Mouse (Mus musculus) hindbrain, embryonic 16.5 days (tissue): ENCODE measurements around the gene Micall2. TPM values are rescaled to one million over a fixed set of nuclear protein-coding genes. Genes with fewer than 3 reads are reported as not detected.
"Not testable (repeated sequence)": the region's sequence is repeated elsewhere in the genome, so short reads cannot be mapped to it uniquely, and the experiment has no call there.

Experiments
- ATAC-seq: fragments of 200-750 bp; cut with Nextera tagmentation; 2 replicates; pipeline ENCODE4 v1.8.0; 2017; ENCODE audit warnings: moderate TSS enrichment, moderate library complexity
- H3K27ac ChIP-seq: fragments of 300-500 bp; sonication (generic); 2 replicates; pipeline ENCODE4 v1.5.1; 2014; ENCODE audit warnings: low read depth, mild to moderate bottlenecking, control low read depth, low read length, moderate library complexity
- H3K27me3 ChIP-seq: fragments of 300-500 bp; sonication (generic); replicated peaks from 2 replicates; pipeline ENCODE4 v1.6.1; 2014; ENCODE audit warnings: low read length; ENCODE audit not compliant: control insufficient read depth, insufficient read depth
- H3K36me3 ChIP-seq: fragments of 300-500 bp; sonication (generic); 2 replicates; pipeline ENCODE4 v1.6.1; 2014; ENCODE audit warnings: mild to moderate bottlenecking, low read length, moderate library complexity, mixed read lengths; ENCODE audit not compliant: control insufficient read depth, insufficient read depth
- H3K4me1 ChIP-seq: fragments of 300-500 bp; sonication (generic); 2 replicates; pipeline ENCODE4 v1.6.1; 2014; ENCODE audit warnings: low read depth, low read length; ENCODE audit not compliant: control insufficient read depth, insufficient read depth
- H3K4me2 ChIP-seq: fragments of 300-500 bp; sonication (generic); 2 replicates; pipeline ENCODE4 v1.6.1; 2014; ENCODE audit warnings: mild to moderate bottlenecking, low read length, control low read depth, moderate library complexity
- H3K4me3 ChIP-seq: fragments of 300-500 bp; sonication (generic); 2 replicates; pipeline ENCODE4 v1.5.1; 2014; ENCODE audit warnings: mild to moderate bottlenecking, low read length, control low read depth, moderate library complexity
- H3K9ac ChIP-seq: fragments of 300-500 bp; sonication (generic); 2 replicates; pipeline ENCODE4 v1.6.1; 2014; ENCODE audit warnings: low read depth, mild to moderate bottlenecking, control low read depth, low read length, moderate library complexity
- H3K9me3 ChIP-seq: fragments of 300-500 bp; sonication (generic); 2 replicates; pipeline ENCODE4 v1.6.1; 2014; ENCODE audit warnings: mild to moderate bottlenecking, low read length, moderate library complexity; ENCODE audit not compliant: control insufficient read depth
- WGBS: fragments of 180-500 bp; shearing (Covaris S2); extraction: QIAGEN DNeasy Blood & Tissue Kit; methylation state at CpG from one replicate; pipeline ENCODE4 v1.1.7; 2014; 5-methylcytosine and 5-hydroxymethylcytosine counted together
- polyA plus RNA-seq: library from polyadenylated mRNA; unstranded; fragments of >200 nt; fragmentation: Nextera tagmentation; extraction: Ambion mirVana; gene quantifications from 2 replicates; pipeline ENCODE4 v1.2.1, GENCODE M21; 2015

The Micall2 gene
- polyA plus RNA-seq, 1 experiment from 2014 or later, result 12.3 TPM

- Histone ChIP-seq H3K9ac (no peak overlapping the region), H3K36me3 (no peaks in the 10 kb centered on the region), H3K27me3 (no peaks in the 10 kb centered on the region), H3K4me1 (peaks cover 6% of the 10 kb centered on the region; the same call in 1 of the 2 replicates), H3K27ac (no peak overlapping the region; the same call in 1 of the 2 replicates), H3K4me3 (no peak overlapping the region), H3K9me3 (no peaks in the 10 kb centered on the region), H3K4me2 (no peak overlapping the region)
- ATAC-seq, result peak; percentile 71
- 53% methylated on average over 7 of the region's 7 CpGs for WGBS
These were observed 17.2 kb downstream of the Micall2 start for GRCm38 (mm10) chr5:139718949-139719348.

DNA sequence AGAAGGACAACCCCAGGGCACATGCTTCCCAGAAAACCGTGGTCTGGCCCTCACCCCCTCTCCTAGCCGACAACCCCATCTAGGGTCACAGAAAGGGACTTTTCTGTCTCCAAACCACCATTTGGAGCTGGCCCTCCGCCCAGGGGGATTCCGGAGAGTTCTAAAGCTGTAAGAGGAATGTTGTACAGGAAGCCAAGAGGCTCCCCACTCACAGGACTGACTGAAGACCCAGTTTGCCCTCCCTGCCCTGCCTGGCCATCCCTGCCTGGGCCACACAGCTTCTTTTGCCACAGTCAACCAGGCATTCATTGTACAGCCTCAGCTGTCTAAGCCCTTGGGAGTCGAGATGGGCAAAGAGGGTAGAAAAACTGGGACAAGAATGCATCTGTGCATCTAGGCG is 17.6 kb downstream of the Micall2 start:
- Histone ChIP-seq H3K27ac (no peak overlapping the region; the same call in 1 of the 2 replicates), H3K4me2 (no peak overlapping the region), H3K4me3 (no peak overlapping the region), H3K9me3 (no peaks in the 10 kb centered on the region), H3K27me3 (no peaks in the 10 kb centered on the region), H3K36me3 (no peaks in the 10 kb centered on the region), H3K9ac (no peak overlapping the region), H3K4me1 (peaks cover 6% of the 10 kb centered on the region; the same call in 1 of the 2 replicates)
- peak; percentile 55; the same call in 1 of the 2 replicates for ATAC-seq
- 56% methylated on average over 6 of the region's 6 CpGs for WGBS

- Histone ChIP-seq H3K4me2 (no peak overlapping the region), H3K27ac (no peak overlapping the region), H3K4me3 (no peak overlapping the region), H3K27me3 (no peaks in the 10 kb centered on the region), H3K9ac (no peak overlapping the region), H3K4me1 (peaks cover 6% of the 10 kb centered on the region; the same call in 1 of the 2 replicates), H3K9me3 (no peaks in the 10 kb centered on the region), H3K36me3 (no peaks in the 10 kb centered on the region)
- ATAC-seq, result no peak
- 97% methylated on average over 2 of the region's 2 CpGs for WGBS
These were observed 18.4 kb downstream of the Micall2 start for GRCm38 (mm10) chr5:139717723-139718122.

GRCm38 (mm10) chr5:139706496-139706895 is 29.6 kb downstream of the Micall2 start:
- H3K4me1 ChIP-seq, result no peaks in the 10 kb centered on the region
- H3K36me3 ChIP-seq, result peaks cover 21% of the 10 kb centered on the region
- no peak overlapping the region for H3K9ac ChIP-seq
- 94% methylated on average over 10 of the region's 10 CpGs for WGBS
- no peak overlapping the region for H3K27ac ChIP-seq
- no peaks in the 10 kb centered on the region for H3K27me3 ChIP-seq
- H3K9me3 ChIP-seq, result peaks cover 4% of the 10 kb centered on the region; the same call in 1 of the 2 replicates
- no peak for ATAC-seq
- no peak overlapping the region for H3K4me3 ChIP-seq
- H3K4me2 ChIP-seq, result no peak overlapping the region

GRCm38 (mm10) chr5:139702905-139703304 is 33.2 kb downstream of the Micall2 start:
- Histone ChIP-seq H3K4me3 (no peak overlapping the region), H3K36me3 (peaks cover 8% of the 10 kb centered on the region), H3K9ac (no peak overlapping the region), H3K27me3 (no peaks in the 10 kb centered on the region), H3K4me1 (no peaks in the 10 kb centered on the region), H3K27ac (no peak overlapping the region), H3K9me3 (peaks cover 4% of the 10 kb centered on the region; the same call in 1 of the 2 replicates), H3K4me2 (no peak overlapping the region)
- no peak for ATAC-seq
- 63% methylated on average over 2 of the region's 2 CpGs for WGBS

DNA sequence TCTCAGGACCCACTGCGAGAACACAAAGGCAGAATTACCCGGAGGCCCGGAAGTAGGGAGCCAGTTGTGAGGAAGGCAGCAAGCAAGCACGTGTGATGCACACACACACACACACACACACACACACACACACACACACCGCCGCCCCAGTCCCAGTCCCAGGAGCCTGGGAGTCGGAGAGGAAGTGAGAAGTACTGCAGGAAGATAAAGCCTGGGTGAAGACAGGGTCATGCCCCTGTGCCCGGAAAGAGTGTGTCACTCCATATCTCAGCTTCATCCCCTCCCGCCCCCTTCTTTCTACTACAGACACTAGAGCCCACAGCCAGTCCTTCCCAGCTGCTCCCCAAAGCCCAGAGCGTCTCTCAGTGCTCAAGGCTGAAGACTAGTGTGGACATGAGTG is 33.9 kb downstream of the Micall2 start:
- Histone ChIP-seq H3K4me3 (no peak overlapping the region), H3K4me2 (no peak overlapping the region), H3K27me3 (no peaks in the 10 kb centered on the region), H3K36me3 (peaks cover 8% of the 10 kb centered on the region), H3K27ac (no peak overlapping the region), H3K9ac (no peak overlapping the region), H3K4me1 (no peaks in the 10 kb centered on the region), H3K9me3 (peaks cover 4% of the 10 kb centered on the region; the same call in 1 of the 2 replicates)
- no peak for ATAC-seq
- WGBS, result 73% methylated on average over 10 of the region's 10 CpGs

- no peaks in the 10 kb centered on the region for H3K27me3 ChIP-seq
- 88% methylated on average over 6 of the region's 6 CpGs for WGBS
- H3K4me1 ChIP-seq, result peaks cover 6% of the 10 kb centered on the region
- no peaks in the 10 kb centered on the region for H3K36me3 ChIP-seq
- no peak overlapping the region for H3K4me2 ChIP-seq
- H3K9ac ChIP-seq, result no peak overlapping the region
- ATAC-seq, result no peak
- no peak overlapping the region for H3K4me3 ChIP-seq
- no peak overlapping the region for H3K27ac ChIP-seq
- H3K9me3 ChIP-seq, result no peaks in the 10 kb centered on the region
These were observed 39.2 kb downstream of the Micall2 start for GRCm38 (mm10) chr5:139696954-139697353.

- H3K27me3 ChIP-seq, H3K4me2 ChIP-seq, H3K4me3 ChIP-seq, ATAC-seq, H3K9me3 ChIP-seq, H3K36me3 ChIP-seq, H3K4me1 ChIP-seq, H3K9ac ChIP-seq, H3K27ac ChIP-seq: not testable (repeated sequence)
- WGBS, result 67% methylated on average over 3 of the region's 3 CpGs
These were observed 40.3 kb downstream of the Micall2 start for GRCm38 (mm10) chr5:139695876-139696275.

DNA sequence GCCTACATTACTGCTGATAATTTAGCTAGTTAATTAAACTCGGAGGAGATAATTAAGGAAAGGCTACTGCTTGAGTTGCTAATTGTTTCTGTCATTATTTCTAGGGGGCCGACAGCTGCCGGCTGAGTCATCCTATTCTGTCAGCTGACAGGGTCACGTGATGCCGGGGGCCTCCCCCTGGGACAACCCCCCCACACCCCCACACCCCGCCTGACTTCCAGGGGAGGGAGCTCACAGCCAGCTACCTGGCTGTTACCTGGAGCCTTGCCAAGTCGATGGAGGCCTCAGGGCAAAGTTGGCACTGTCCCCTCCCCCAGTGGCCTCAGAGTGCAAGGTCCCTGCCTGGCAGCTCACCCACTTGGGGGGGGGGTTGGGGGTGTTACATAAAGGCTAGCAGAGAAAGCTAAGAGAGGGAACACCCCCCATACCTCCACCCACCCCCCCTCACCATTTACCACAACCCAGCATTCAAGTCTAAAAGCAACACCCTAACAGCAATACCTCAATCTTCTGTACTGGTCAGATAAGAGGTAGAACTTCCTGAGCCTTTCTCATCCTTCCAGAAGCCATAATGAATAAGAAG is 41.1 kb downstream of the Micall2 start:
- H3K36me3 ChIP-seq, result no peaks in the 10 kb centered on the region
- no peaks in the 10 kb centered on the region for H3K9me3 ChIP-seq
- peak; percentile 31 for ATAC-seq
- H3K27me3 ChIP-seq, result no peaks in the 10 kb centered on the region
- 15% methylated on average over 7 of the region's 7 CpGs for WGBS
- H3K9ac ChIP-seq, result no peak overlapping the region
- H3K4me2 ChIP-seq, result no peak overlapping the region; the same call in 1 of the 2 replicates
- H3K4me3 ChIP-seq, result no peak overlapping the region
- peaks cover 6% of the 10 kb centered on the region for H3K4me1 ChIP-seq
- no peak overlapping the region for H3K27ac ChIP-seq
